Mouse (Mus musculus): Measurements from ENCODE around the gene Osbpl7.

DNA sequence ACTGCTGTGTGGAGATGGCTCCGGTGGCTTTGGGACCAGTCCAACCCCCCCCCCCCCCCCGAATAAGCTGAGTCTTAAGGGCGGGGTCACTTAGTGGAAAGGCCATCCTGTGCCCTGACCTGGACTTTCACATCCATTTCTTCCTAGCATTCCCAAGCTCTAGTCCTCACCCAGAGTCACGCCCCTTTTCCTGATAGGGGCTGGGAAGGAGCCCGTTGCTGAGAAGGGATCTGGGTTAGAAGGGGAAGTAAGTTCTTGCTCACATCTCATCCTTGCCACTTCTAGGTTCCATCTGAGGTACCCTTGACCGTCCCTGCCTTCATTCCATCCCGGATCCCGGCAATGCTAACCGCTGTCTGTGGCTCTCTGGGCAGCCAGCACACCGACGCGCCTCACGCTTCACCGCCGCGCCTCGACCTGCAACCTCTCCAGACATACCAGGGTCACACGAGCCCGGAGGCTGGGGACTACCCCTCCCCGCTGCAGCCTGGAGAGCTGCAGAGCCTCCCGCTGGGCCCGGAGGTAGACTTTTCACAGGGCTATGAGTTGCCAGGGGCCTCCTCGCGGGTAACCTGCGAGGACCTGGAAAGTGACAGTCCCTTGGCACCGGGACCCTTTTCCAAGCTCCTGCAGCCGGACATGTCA lies 29.2 kb upstream of the Osbpl7 start:
- no peak for TF ChIP-seq POLR2AphosphoS2 (IDR thresholded peaks at IDR 0.05; ENCODE audit: low read depth, low read length)
- no peak for TF ChIP-seq CTCF (conservative IDR thresholded peaks at IDR 0.05 in 1 of 2, IDR thresholded peaks at IDR 0.05 in 1 of 2; ENCODE audit: low read depth in 2 of 2, low read length in 2 of 2)
- TF ChIP-seq EP300 (IDR thresholded peaks at IDR 0.05; ENCODE audit: low read length), result no peak
- TF ChIP-seq JUN (IDR thresholded peaks at IDR 0.05; ENCODE audit: insufficient read depth, low read depth, low read length), result no peak
- no peak for TF ChIP-seq POLR2A (IDR thresholded peaks at IDR 0.05; ENCODE audit: low read depth, low read length)
- no peak for TF ChIP-seq ZKSCAN1 (IDR thresholded peaks at IDR 0.05; ENCODE audit: borderline replicate concordance, low read depth, low read length)
- TF ChIP-seq HCFC1 (IDR thresholded peaks at IDR 0.05; ENCODE audit: low read depth, low read length), result no peak

Data from CH12.LX (cell line).